Mouse (Mus musculus): ENCODE results near the gene Milr1.
"Not testable (repeated sequence)": the region's sequence is repeated elsewhere in the genome, so short reads cannot be mapped to it uniquely, and the experiment has no call there.

Milr1 gene

DNA sequence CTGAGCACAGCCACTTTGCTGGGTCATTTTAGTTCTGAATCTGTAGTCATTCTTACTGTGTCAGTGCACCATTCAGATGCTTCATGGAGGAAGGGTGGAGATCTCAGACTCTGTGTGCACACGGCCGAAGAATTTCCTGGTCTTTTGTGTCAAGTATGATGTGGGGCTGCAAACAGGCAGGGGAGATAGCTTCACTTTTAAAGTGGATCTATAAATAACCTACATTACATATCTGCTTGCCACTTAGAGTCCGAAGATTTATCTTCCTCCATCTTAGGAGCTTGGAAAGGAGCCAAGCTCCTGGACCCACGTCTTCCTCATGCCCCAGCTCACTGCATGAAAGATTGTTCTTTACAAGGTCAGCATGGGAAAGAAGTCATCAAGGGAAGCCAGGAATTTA, 20.3 kb upstream of the Milr1 start:
- no peak for DNase-seq (ENCODE audit: low spot score in 2 of 2)

DNA sequence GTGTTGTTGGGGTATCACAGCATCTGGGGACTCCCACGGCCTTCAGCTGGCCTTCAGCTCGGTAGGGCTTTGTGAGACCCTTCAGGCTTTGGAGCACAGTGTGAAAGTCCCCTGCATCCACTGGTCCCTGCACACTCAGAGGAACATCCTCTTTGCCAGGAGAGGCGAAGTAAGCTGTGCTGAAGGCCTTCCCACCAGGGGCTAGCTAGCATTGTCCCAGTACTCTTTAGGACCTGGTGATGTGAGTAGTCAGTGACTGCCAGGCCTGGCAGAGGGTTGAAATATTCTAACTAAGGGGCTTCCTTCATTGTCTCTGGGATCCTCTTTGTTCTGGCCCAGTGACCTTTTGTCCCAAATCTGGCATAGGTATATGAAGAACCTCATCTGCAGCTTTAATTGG, 14.4 kb upstream of the Milr1 start:
- no peak for DNase-seq (ENCODE audit: low spot score in 2 of 2)

DNA sequence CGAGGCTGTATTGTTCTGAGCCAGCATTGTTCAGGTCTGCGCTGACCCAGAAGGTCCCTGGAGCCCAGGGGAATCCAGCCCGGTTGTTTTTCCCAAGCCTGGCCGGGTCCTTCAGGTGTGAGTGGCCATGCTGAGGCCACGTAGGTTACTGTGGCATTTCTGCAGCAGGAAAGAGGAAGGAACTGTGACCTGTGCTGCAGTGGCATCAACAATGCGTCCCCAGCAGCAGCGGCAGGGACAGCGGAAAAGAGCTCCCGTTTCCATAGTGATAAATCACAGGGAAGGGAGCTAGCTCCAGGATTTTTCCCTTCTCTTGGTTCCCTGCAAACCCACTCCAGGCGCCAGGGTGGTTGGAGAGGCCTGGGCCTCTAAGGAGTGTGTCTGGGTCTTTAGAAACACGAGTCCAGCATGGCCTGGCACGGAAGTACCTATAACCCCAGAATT, 13.8 kb upstream of the Milr1 start:
- DNase-seq (ENCODE audit: low spot score in 2 of 2): peak; percentile 25 to 47

DNA sequence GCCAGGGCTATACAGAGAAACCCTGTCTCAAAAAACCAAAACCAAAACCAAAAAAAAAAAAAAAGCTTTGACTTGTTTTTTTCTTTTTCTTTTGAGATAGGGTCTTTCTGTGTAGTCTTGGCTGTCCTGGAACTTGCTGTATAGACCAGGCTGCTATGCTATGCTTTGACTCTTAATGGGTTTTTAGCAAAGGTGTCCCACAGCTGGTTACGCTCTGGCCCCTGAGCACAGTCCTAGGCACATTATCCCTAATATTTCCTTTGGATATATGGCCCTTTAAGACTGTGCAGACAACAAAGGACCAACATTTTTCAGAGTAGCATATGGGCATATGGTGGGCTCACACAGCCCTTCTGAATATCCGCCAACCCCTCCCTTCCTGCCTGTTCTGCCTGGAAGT, 11.9 kb upstream of the Milr1 start:
- no peak for DNase-seq (ENCODE audit: low spot score in 2 of 2)

DNA sequence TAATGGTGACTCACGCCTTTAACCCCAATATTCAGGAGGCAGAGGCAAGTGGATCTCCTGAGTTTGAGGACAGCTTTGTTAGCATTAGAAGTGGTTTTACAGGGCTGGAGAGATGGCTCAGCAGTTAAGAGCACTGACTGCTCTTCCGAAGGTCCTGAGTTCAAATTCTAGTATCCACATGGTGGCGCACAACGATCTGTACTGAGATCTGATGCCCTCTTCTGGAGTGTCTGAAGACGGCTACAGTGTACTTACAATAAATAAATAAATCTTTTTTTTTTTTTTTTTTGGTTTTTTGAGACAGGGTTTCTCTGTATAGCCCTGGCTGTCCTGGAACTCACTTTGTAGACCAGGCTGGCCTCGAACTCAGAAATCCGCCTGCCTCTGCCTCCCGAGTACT, 10.3 kb upstream of the Milr1 start:
- DNase-seq (ENCODE audit: low spot score in 2 of 2): not testable (repeated sequence)

DNA sequence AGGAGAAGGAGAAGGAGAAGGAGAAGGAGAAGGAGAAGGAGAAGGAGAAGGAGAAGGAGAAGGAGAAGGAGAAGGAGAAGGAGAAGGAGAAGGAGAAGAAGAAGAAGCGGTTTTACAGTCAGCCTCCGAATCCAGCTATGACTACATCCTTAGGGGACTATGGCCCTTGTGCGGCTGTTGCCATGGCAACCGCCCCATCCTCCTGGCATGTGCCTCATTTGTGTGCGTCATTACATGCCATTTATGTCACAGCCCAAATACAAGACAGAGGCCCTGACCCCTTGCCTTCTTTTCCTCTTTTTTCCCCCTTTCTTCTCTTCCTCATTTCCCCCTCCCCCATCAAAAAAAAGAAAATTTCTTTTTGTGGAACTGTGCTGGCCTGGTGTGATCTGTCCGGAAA, 9.8 kb upstream of the Milr1 start:
- no peak for DNase-seq (ENCODE audit: low spot score in 2 of 2)

DNA sequence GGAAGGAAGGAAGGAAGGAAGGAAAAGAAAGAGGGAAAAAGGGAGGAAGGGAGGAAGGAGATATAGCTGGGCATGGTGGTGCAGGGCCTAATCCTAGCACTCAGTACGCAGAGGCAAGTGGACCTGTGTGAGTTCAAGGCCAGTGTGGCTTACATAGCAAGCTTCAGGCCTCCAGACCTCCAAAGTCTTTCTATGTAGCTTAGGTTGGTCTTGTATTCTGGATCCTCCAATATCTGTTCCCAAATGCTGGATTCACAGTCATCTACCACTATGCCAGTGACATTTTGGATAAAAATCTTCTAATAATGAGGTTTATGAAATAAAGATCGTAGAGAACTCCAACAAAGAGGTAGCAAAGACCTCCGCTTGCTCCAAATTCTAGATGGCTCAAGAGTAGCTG, 9.2 kb upstream of the Milr1 start:
- no peak for DNase-seq (ENCODE audit: low spot score in 2 of 2)

DNA sequence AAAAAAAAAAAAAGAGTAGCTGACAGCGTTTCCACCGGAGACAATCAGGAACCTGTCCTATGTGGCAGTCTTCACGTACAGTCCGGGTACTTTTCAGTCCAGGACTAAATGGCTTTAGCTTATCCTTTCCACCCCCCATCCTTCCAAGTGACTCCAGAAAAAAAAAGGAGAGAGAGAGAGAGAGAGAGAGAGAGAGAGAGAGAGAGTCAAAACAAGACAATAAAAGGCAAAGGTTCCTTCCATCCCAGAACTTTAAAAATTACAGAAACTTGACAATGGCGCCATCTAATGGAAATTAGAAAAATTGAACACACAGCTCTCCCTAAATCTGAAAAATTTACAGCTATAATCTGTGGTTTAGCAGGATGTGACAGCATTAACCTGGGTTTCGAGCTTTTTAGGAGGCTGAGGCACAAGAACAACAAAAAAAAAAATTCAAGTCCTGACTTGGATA, 8.6 kb upstream of the Milr1 start:
- no peak for DNase-seq (ENCODE audit: low spot score in 2 of 2)

DNA sequence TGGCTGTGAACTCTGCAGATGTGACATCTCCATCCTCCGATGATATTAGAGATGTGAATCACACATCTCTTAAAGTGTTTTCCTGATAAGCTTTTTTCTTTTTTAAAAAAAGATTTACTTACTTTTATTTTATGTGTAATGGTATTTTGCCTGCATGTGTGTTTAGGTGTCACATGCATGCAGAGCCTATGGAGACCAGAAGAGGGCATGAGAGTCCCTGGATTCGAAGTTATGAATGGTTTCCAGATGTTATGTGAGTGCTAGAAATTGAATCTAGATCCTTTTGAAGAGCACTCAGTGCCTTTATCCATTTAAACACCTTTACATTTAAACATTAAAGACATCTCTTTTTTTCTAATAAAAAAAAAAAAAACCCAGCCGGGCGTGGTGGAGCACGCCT, 6.1 kb upstream of the Milr1 start:
- no peak for DNase-seq (ENCODE audit: low spot score in 2 of 2)

DNA sequence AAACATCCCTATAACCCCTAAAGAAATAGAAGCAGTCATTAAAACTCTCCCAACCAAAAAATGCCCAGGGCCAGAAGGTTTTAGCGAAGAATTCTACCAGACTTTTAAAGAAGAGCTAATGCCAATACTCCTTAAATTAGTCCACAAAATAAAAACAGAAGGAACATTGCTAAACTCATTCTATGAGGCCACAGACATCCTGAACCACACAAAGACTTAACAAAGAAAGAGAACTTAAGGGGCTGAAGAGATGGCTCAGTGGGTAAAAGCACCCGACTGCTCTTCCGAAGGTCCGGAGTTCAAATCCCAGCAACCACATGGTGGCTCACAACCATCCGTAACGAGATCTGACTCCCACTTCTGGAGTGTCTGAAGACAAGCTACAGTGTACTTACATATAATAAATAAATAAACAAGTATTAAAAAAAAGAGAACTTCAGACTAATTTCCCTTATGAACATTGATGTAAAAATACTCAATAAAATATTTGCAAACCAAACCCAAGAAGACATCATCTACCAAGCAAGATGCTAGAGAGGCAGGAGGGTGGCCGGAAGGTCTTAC, 1.4 kb upstream of the Milr1 start:
- not testable (repeated sequence) for DNase-seq (ENCODE audit: low spot score in 2 of 2)

DNA sequence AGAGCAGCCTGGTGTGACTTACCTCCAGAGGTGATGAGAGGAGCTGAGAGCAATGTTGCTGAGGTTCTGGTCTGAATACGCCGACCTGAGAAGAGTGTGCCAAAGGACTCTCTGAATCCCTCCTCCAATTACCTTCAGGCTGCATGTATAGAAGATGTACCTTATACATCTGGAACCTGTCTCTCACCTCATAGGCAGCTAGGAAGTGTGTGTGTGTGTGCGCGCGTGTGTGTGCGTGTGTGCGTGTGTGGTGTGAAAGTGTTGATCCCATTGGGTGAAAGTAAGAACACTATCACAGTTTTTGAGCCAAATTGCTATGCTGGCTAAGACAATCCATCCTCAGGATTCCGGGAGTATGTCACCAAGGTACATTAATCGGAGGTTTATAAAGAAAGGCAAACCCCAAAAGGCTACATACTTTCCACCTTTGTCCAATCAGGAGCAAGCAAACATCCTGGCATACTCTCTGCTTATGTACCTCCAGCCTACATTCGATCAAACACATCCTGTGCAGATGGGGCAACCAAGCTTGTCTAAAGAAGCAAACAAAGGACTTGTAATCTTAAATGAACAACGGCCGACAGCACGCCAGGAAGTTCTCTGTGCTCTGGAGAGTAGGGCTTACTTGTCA, 790 bp upstream of the Milr1 start, which contains the start of gene Pecam1:
Pecam1 (minus strand) TSS at position 508 of the 631 bp plus-strand sequence.
- DNase-seq (ENCODE audit: low spot score in 2 of 2): no peak

DNA sequence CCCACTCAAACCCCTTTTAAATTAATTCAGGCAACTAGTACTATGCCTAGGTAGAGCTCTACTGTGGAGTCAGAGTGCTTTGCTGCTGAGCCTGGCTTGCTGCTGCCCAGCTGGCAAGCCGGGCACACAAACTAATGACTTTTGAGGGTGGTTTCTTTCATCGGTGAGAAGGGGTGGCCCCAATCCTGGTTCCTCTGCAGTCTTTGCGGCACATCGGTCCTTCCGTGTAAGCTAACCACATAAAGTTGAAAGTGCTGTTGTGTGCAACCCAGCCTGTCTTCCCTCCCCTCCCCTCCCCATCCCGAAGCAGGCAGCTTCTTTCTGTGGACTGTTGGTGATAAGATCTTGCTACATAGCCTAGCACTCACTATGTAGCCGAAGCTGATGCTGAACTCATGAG, 1.1 kb downstream of the Milr1 start:
- DNase-seq (ENCODE audit: low spot score in 2 of 2): no peak

DNA sequence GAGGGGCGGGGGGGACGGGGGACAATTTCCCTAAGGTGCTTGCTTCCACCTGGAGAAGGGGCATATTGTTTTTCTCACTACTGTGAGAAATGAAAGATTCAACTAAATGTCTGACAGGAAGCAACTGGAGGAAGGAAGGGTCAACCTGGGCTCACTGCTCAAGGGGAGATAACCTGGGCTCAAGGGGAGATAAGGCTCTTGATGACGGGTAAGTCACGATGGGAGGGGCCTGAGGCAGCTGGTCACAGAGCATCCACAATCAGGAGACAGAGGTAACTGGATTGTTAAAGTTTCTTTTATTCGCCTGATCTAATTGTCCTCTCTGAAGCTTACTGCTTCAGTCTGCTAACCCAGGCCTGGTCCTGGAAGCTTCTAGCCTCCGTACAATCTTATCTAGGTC, 2.3 kb downstream of the Milr1 start:
- DNase-seq (ENCODE audit: low spot score in 2 of 2): no peak

DNA sequence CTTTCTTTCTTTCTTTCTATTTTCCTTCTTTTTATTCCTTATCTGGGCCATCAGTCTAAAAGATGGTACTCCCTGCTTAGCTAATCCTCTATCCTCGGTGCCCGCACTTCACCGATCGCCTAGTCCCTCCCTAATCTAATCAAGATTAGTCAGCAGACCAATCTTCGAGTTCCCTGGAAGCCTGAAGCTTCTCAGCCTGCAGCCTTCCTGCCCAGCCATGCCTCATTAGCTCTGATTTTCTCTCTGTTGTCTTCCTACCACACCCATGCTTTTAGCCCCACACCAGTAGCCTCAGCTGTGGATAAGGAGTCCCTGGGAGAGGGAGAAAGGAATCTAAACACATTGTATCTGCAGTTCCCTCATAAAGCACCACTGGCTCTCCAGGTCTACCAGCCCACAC, 4.6 kb downstream of the Milr1 start:
- no peak for DNase-seq (ENCODE audit: low spot score in 2 of 2)

DNA sequence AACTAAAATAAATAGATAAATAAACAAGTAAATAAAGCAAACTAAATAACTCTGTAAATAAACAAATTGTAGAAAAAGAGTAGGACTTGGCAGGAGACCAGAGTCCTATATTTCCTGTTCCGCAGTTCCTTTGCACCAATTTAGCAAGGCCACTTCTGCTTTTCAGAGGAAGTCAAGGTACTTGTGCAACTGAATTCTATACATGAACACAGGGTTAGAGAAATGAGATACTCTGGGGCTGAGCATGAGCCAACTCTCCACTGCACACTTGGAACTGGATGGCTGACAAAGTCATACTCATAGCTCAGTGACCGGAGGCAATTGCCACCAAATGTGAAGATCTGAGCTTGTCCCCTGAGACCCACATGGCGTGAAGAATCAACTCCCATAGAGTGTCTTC, 8.0 kb downstream of the Milr1 start:
- no peak for DNase-seq (ENCODE audit: low spot score in 2 of 2)

DNA sequence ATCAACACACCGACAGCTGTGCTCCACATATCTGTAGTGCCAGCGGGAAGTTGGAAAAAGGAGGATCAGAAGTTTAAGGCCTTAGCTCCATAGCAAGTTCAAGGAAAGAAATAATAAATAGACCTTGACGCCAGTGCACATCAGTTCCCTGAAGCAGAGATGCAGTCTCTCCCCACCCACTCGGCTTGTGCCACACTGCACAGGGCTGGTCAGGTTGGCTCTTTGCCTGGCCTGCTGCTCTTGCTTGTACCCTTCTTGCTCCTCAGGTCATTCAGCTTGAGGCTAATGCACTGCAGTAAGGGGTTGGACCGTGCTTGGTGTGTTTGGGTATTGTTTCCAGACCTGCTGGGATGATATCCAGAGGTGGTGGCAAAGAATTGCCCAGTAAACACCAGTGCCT, 9.5 kb downstream of the Milr1 start:
- DNase-seq (ENCODE audit: low spot score in 2 of 2): no peak

DNA sequence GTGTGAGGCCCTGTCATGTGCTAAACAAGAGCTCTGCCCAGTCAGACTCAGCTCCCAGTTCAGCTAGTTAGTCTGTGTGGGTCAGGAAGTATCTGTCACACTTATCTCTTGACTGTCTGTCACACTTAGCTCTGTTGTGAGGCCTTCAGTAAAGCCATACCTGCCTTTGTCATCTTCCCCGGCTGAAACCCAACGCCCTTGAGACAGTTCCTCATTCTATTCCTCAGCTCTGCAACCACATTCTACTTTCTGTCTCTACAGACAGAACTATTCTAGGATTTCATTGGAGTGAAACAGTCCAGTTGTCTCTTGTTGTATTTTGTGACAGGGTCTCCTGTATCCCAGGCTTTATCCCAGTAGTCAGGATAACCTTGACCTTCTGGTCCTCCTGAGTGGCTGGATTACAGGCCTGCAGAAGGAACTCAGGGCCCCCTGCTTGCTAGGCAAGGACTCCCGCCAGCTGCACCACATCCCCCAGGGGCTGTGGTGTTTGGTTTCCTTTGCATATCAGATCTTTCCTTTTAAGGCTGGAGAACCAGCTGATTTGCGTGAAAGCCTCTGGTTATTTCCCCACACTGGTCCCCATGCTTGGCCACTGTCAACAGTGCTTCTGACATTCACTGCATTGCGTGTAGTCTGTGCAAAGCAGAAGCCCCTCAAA, 11.2 kb downstream of the Milr1 start:
- DNase-seq (ENCODE audit: low spot score in 2 of 2): no peak

DNA sequence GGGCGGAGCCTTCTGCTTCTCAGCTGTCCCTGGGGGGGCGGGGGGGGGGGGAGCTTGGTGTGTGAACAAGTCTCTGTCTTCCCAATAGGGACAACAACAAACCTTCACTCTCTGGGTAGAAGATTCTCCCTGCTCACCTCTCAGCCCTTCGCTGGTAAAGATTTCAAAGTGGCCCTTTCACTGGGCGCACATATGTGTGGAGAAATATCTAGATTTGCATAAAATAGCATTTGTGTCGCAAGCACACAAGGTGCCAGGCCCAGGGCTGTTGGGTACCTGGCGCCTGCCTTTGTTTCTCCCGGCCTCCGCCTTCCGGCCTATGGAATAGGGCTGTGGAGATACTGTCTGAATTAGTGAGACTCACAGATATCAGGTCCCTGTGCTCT, 11.8 kb downstream of the Milr1 start:
- DNase-seq (ENCODE audit: low spot score in 2 of 2): no peak

DNA sequence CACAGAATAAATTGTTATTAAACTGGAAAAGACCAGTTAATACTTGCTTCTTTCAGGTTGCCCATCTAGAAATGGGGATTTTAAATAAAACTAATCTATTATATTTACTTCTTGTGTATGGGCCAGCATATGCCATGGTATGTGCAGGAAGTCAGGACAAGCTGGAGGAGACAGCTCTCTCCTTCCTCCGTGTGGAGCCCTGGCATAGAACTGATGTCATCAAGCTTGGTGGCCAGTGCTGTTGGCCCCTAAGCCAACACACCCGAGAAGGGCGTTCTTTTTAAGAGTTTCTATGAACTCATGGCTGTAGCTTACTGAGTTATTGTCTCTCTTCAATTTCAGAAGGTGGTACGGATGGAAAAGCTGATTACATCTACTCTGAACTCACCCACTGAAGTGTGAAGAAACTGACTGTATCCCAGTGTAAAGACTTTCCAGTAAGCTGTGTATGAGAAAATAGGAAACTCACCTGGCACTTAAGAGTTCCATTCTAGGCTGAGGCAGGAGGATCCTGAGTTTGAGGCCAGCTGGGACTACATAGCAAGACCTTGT, 15.7 kb downstream of the Milr1 start:
- no peak for DNase-seq (ENCODE audit: low spot score in 2 of 2)

DNA sequence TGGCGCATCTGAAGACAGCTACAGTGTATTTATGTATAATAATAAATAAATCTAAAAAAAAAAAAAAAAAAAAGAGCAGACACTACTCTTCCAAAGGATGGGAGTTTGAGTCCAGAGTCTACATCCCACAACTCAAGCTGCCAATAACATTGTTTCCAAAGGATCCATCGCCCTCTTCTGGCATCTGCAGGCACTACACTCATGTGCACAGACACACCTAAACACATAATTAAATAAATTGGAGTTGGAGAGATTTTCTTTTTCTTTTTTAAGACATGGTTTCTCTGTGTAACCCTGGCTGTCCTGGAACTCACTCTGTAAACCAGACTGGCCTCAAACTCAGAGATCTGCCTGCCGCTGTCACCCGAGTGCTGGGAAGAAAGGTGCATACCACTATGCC, 16.5 kb downstream of the Milr1 start:
- DNase-seq (ENCODE audit: low spot score in 2 of 2): no peak

DNA sequence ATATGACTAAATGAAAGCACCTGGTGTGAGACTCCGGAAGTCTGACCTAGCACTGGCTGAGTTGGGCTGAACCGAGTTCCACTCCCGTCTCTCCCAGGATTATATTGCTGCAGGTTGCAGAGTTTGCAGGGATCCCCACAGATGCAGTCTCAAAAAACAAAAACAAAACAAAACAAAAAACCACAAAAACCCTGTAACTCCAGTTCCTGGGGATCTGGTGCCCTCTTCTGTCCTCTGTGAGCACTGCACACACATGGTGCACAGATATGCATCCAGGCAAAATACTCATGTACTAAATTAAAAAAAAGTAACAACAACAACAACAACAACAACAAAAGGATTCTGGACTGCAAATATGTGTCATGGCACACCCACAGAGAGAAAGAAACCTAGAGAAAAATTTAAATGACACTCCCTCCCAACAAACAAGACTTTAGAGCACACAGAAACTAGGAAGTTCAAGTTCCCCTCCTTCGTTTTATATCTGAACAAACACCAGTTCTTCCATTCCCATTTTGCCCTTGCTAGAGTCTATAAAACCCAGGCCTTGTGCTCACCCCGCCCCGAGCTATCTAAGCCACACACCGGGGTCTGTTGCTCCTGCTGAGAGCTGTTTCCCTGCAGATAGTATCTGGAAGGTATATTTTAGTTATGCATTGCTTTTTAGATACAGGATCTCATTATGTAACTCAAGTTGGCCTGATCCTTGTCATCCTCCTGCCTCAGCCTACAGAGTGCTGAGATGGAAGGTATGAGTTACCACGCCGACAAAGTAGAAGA, 19.4 kb downstream of the Milr1 start:
- no peak for DNase-seq (ENCODE audit: low spot score in 2 of 2)

DNA sequence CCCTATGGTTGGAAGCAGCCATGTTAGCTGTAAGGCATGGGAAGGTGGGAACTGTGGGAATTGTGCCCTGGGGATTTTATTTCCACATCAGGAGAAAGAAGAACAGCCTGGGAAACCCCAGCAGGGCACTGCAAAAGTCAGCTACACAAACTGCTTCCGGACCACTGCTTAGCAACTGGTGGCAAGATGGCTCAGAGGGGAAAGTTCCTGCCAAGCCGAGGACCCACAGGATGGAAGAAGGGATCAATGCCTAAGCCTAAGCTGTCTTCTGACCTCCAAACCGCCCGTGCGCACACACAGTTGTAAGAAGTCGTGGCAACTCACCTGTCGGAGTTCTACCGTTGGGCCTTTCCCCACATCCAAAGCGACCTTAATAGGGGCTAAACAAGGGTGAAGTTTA, 22.0 kb downstream of the Milr1 start:
- no peak for DNase-seq (ENCODE audit: low spot score in 2 of 2)
